Mouse (Mus musculus) lung, adult 2 months (tissue): ENCODE results near the gene Sec61g. TPM values are rescaled to one million over a fixed set of nuclear protein-coding genes. Genes with fewer than 3 reads are reported as not detected.
"Not testable (repeated sequence)": the region's sequence is repeated elsewhere in the genome, so short reads cannot be mapped to it uniquely, and the experiment has no call there.

Experiments used
- DNase-seq: peaks from one replicate; pipeline ENCODE4 v3.0.0; 2022
- H3K4me1 ChIP-seq: fragments of 200-500 bp; 2 replicates; pipeline ENCODE4 v1.6.1; 2011; ENCODE audit warnings: low read length; ENCODE audit not compliant: control insufficient read depth, insufficient read depth
- H3K4me3 ChIP-seq: fragments of 200-500 bp; replicated peaks from 2 replicates; pipeline ENCODE3; 2011; ENCODE audit warnings: low read depth, mild to moderate bottlenecking, control low read depth, low read length; ENCODE audit errors: extremely low read depth
- CTCF ChIP-seq: fragments of 200-500 bp; IDR thresholded peaks from 2 replicates; pipeline ENCODE4 v1.5.1; 2011; ENCODE audit warnings: mild to moderate bottlenecking, low read length, control low read depth; ENCODE audit not compliant: insufficient read depth
- POLR2A ChIP-seq: fragments of 200-500 bp; IDR thresholded peaks from 2 replicates; pipeline ENCODE4 v1.6.1; 2011; ENCODE audit warnings: low read depth, mild to moderate bottlenecking, control low read depth, low read length, borderline replicate concordance; ENCODE audit errors: extremely low read depth
- WGBS: fragments of 180-500 bp; shearing (Covaris S2); methylation state at CpG from one replicate; pipeline ENCODE4 v1.1.7; 2018; 5-methylcytosine and 5-hydroxymethylcytosine counted together
- polyA plus RNA-seq: library from polyadenylated mRNA; depleted of rRNA; stranded (reverse); fragments of >200 nt; gene quantifications from 2 replicates; pipeline ENCODE4 v1.2.3, GENCODE M21; 2012; rRNA removed

Sec61g gene
- polyA plus RNA-seq, 1 experiment: 5.1 TPM

GRCm38 (mm10) chr11:16525724-16526123 is 17.4 kb upstream of the Sec61g start:
- Histone ChIP-seq H3K4me1 (no peaks in the 10 kb centered on the region), H3K4me3 (no peak overlapping the region)
- DNase-seq: no peak
- WGBS: 56% methylated on average over 2 of the region's 2 CpGs
- no peak for TF ChIP-seq CTCF
- no peak for TF ChIP-seq POLR2A

- DNase-seq: no peak
- TF ChIP-seq CTCF (peak; percentile 35; the same call in 1 of the 2 replicates), POLR2A (no peak)
- no peaks in the 10 kb centered on the region for H3K4me1 ChIP-seq
- H3K4me3 ChIP-seq: no peak overlapping the region
- 33% methylated on average over 3 of the region's 3 CpGs for WGBS
Measured at GRCm38 (mm10) chr11:16524917-16525640, 16.8 kb upstream of the Sec61g start.

- WGBS: 95% methylated on average over 16 of the region's 16 CpGs
- not testable (repeated sequence) for DNase-seq
Measured at GRCm38 (mm10) chr11:16515081-16515480, 6.8 kb upstream of the Sec61g start.

GRCm38 (mm10) chr11:16514221-16514620 is 5.9 kb upstream of the Sec61g start:
- not testable (repeated sequence) for DNase-seq, H3K4me3 ChIP-seq, H3K4me1 ChIP-seq
- 52% methylated on average over 23 of the region's 23 CpGs for WGBS

More at GRCm38 (mm10) chr11:16515081-16515480, 6.8 kb upstream of the Sec61g start:
- not testable (repeated sequence) for H3K4me3 ChIP-seq, H3K4me1 ChIP-seq

GRCm38 (mm10) chr11:16507385-16508051 is 766 bp downstream of the Sec61g start:
- TF ChIP-seq POLR2A (no peak), CTCF (no peak)
- WGBS: 2% methylated on average over 26 of the region's 26 CpGs
- peak; percentile 13 for DNase-seq

GRCm38 (mm10) chr11:16505999-16506398 is 2.3 kb downstream of the Sec61g start:
- TF ChIP-seq POLR2A: no peak
- no peak for TF ChIP-seq CTCF
- Histone ChIP-seq H3K4me3 (no peak overlapping the region), H3K4me1 (no peaks in the 10 kb centered on the region)
- 95% methylated on average over 6 of the region's 6 CpGs for WGBS
- DNase-seq: no peak

More at GRCm38 (mm10) chr11:16507385-16508051, 766 bp downstream of the Sec61g start:
- Histone ChIP-seq H3K4me1 (no peaks in the 10 kb centered on the region), H3K4me3 (peak overlapping the region; percentile 82)

GRCm38 (mm10) chr11:16503150-16503549 is 5.1 kb downstream of the Sec61g start:
- H3K4me3 ChIP-seq: no peak overlapping the region
- no peaks in the 10 kb centered on the region for H3K4me1 ChIP-seq
- 81% methylated on average over 5 of the region's 5 CpGs for WGBS
- no peak for DNase-seq
- TF ChIP-seq CTCF: no peak
- no peak for TF ChIP-seq POLR2A

- TF ChIP-seq POLR2A (no peak), CTCF (no peak)
- WGBS: 74% methylated on average over 3 of the region's 3 CpGs
- no peak for DNase-seq
Measured at GRCm38 (mm10) chr11:16502744-16503143, 5.5 kb downstream of the Sec61g start.

GRCm38 (mm10) chr11:16498756-16499680 is 9.3 kb downstream of the Sec61g start:
- no peak overlapping the region for H3K4me3 ChIP-seq
- DNase-seq: no peak
- no peaks in the 10 kb centered on the region for H3K4me1 ChIP-seq
- WGBS: 55% methylated on average over 1 of the region's 1 CpGs
- no peak for TF ChIP-seq POLR2A
- TF ChIP-seq CTCF: no peak

More at GRCm38 (mm10) chr11:16502744-16503143, 5.5 kb downstream of the Sec61g start:
- no peaks in the 10 kb centered on the region for H3K4me1 ChIP-seq
- H3K4me3 ChIP-seq: no peak overlapping the region

Other genes with a start within 250 kb of the Sec61g start
- gene Egfr, start 243.7 kb upstream of the Sec61g start, polyA plus RNA-seq: 25.7 and 34.7 TPM in 2 replicates